ENCODE assay signal across 18 mouse cellular contexts in the genomic region with DNA sequence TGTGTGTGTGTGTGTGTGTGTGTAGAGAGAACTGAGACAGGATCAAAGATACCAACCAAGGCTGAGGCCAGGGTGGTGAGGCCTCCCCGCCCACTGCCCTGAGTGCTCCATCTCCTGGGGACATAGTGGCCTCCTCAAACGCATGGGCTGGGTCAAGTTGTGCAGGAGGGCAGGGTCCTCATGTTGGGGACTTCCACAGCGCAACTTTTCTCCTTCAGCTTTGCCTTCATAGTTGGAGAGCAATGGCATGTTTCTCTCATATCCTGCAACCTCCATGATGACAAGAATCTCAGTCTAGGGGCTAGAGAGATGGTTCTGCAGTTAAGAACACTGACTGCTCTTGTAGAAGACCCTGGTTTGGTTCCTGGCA.
DNase-seq lines count a peak whose midpoint lies in the region; ATAC-seq and TF ChIP-seq lines count a peak whose summit lies in the region.
"Had no signal": no experiment of that assay in that cellular context is flagged by ENCODE, and none has a peak within 500 bp of the region (broad histone marks: within the 10 kb centered on the region; RNA-seq: fewer than 3 reads in every experiment).

No protein-coding gene starts in this region.

- TF ChIP-seq CTCF in thymus, adult 2 months (IDR thresholded peaks at IDR 0.05; ENCODE audit: borderline replicate concordance, control insufficient read depth, extremely low read depth, insufficient read depth, low read length, poor library complexity), result no peak

- no peak for TF ChIP-seq POLR2A in thymus, adult 2 months (IDR thresholded peaks at IDR 0.05; ENCODE audit: control insufficient read depth, extremely low read depth, insufficient read depth, low read length, poor library complexity)

- peaks cover 4% of the 10 kb centered on the region; the same call in 1 of the 2 replicates for H3K9me3 ChIP-seq in midbrain, embryonic 11.5 days (ENCODE audit: control insufficient read depth, low read length)
- H3K9me3 ChIP-seq: embryonic facial prominence, embryonic 15.5 days; heart, embryonic 15.5 days; liver, embryonic 13.5 days had no signal

- peaks cover 33% of the 10 kb centered on the region for H3K4me1 ChIP-seq in thymus, adult 2 months (replicated peaks; ENCODE audit: control insufficient read depth, insufficient read depth, low read length)
- H3K4me1 ChIP-seq in midbrain, embryonic 11.5 days (ENCODE audit: control insufficient read depth, insufficient read depth, low read length), result peaks cover 16% of the 10 kb centered on the region
- H3K4me1 ChIP-seq: liver, embryonic 13.5 days had no signal

- H3K4me2 ChIP-seq in midbrain, embryonic 11.5 days, result no peak overlapping the region
- H3K4me2 ChIP-seq: embryonic facial prominence, embryonic 15.5 days; heart, embryonic 15.5 days; limb, embryonic 12.5 days; liver, embryonic 13.5 days; midbrain, embryonic 12.5 days had no signal

- no peak for ATAC-seq in CD4-positive, CD25-positive, alpha-beta regulatory T cell, adult 4 months
- ATAC-seq in midbrain, embryonic 11.5 days (ENCODE audit: low FRiP score), result no peak

- H3K27me3 ChIP-seq in thymus, adult 2 months (ENCODE audit: control insufficient read depth, insufficient read depth, low read length), result no peaks in the 10 kb centered on the region
- H3K27me3 ChIP-seq in midbrain, embryonic 11.5 days (ENCODE audit: control insufficient read depth, insufficient read depth, low read length), result no peaks in the 10 kb centered on the region
- H3K27me3 ChIP-seq: embryonic facial prominence, embryonic 15.5 days; heart, embryonic 15.5 days had no signal

- H3K4me3 ChIP-seq in thymus, adult 2 months (ENCODE audit: control insufficient read depth, insufficient read depth, low read length), result no peak overlapping the region
- H3K4me3 ChIP-seq in midbrain, embryonic 11.5 days (ENCODE audit: low read depth, low read length), result no peak overlapping the region
- H3K4me3 ChIP-seq: embryonic facial prominence, embryonic 15.5 days; gastrocnemius, adult 2 months; heart, embryonic 15.5 days; left cerebral cortex, adult 2 months; limb, embryonic 12.5 days; liver, embryonic 13.5 days; midbrain, embryonic 12.5 days had no signal

- peak; percentile 29 for DNase-seq in CD4-positive, CD25-positive, alpha-beta regulatory T cell, adult 2 months (ENCODE audit: low read depth, low spot score)
- no peak for DNase-seq in thymus, adult 2 months
- DNase-seq in thymus, postnatal 14 days, result no peak
- peak; percentile 81 for DNase-seq in midbrain, embryonic 11.5 days (ENCODE audit: low spot score, missing footprints)
- DNase-seq in heart, postnatal 4 days, result no peak
- DNase-seq in urinary bladder, adult 18-20 months (ENCODE audit: low spot score in 2 of 2), result no peak
- no peak for DNase-seq in B cell, adult 2 months
- DNase-seq: gastrocnemius, adult 2 months; kidney, adult 2 months; liver, embryonic 13.5 days had no signal

- WGBS in thymus, adult 2 months, result 63% methylated on average over 3 of the region's 3 CpGs
- 68% methylated on average over 3 of the region's 3 CpGs for WGBS in midbrain, embryonic 11.5 days

- H3K9ac ChIP-seq in midbrain, embryonic 11.5 days (ENCODE audit: low read length), result no peak overlapping the region
- H3K9ac ChIP-seq: embryonic facial prominence, embryonic 15.5 days; forebrain, postnatal 0 days; heart, embryonic 15.5 days; limb, embryonic 12.5 days; liver, embryonic 13.5 days; midbrain, embryonic 12.5 days had no signal

- H3K36me3 ChIP-seq in thymus, adult 2 months (ENCODE audit: control insufficient read depth, insufficient read depth, low read length), result no peaks in the 10 kb centered on the region
- H3K36me3 ChIP-seq in midbrain, embryonic 11.5 days (ENCODE audit: control insufficient read depth, insufficient read depth, low read length), result no peaks in the 10 kb centered on the region
- H3K36me3 ChIP-seq: embryonic facial prominence, embryonic 15.5 days; G1E; heart, embryonic 15.5 days; limb, embryonic 12.5 days; liver, embryonic 13.5 days; midbrain, embryonic 12.5 days had no signal

- H3K27ac ChIP-seq in thymus, adult 2 months (ENCODE audit: control insufficient read depth, insufficient read depth, low read length), result 0 out of 2 replicates have a peak overlapping the region, but pooled peaks have one; percentile 6
- H3K27ac ChIP-seq in midbrain, embryonic 11.5 days (ENCODE audit: low read depth, low read length), result no peak overlapping the region; the same call in 1 of the 2 replicates
- H3K27ac ChIP-seq: embryonic facial prominence, embryonic 15.5 days; gastrocnemius, adult 2 months; heart, embryonic 15.5 days; left cerebral cortex, adult 2 months; limb, embryonic 12.5 days; liver, embryonic 13.5 days had no signal

Comparison
In these comparisons a context has a peak if more than half of its experiments do, and no peak if none do; other contexts are left out.
1. DNase-seq: peak in CD4-positive, CD25-positive, alpha-beta regulatory T cell, adult 2 months (single experiment) and midbrain, embryonic 11.5 days (single experiment); none in thymus, adult 2 months (single experiment), thymus, postnatal 14 days (single experiment), heart, postnatal 4 days (single experiment), urinary bladder, adult 18-20 months (0 of 2) and B cell, adult 2 months (0 of 2).